Mouse (Mus musculus) left cerebral cortex, postnatal 10 days (tissue): ENCODE results near the gene Lrriq3. TPM values are rescaled to one million over a fixed set of nuclear protein-coding genes. Genes with fewer than 3 reads are reported as not detected.

Experiments
- DNase-seq, 2 experiments: peaks; one replicate each; pipeline ENCODE4 v3.0.0; 2021 to 2022; ENCODE audit warnings: low spot score in 2 of 2, mixed read lengths in 1 of 2; ENCODE audit errors: extremely low spot score in 1 of 2
- intact Hi-C: fragments of 180-260 bp; cut with DNase I; formaldehyde crosslinking; loops from one replicate; pipeline ENCODE4 v1.15.1; 2025
- total RNA-seq, 2 experiments: library from RNA; stranded (reverse); gene quantifications; 2 replicates each; pipeline ENCODE4 v1.2.3; 2021

Lrriq3 gene
- under 1 TPM; 0.36 to 0.49 TPM for total RNA-seq

DNA sequence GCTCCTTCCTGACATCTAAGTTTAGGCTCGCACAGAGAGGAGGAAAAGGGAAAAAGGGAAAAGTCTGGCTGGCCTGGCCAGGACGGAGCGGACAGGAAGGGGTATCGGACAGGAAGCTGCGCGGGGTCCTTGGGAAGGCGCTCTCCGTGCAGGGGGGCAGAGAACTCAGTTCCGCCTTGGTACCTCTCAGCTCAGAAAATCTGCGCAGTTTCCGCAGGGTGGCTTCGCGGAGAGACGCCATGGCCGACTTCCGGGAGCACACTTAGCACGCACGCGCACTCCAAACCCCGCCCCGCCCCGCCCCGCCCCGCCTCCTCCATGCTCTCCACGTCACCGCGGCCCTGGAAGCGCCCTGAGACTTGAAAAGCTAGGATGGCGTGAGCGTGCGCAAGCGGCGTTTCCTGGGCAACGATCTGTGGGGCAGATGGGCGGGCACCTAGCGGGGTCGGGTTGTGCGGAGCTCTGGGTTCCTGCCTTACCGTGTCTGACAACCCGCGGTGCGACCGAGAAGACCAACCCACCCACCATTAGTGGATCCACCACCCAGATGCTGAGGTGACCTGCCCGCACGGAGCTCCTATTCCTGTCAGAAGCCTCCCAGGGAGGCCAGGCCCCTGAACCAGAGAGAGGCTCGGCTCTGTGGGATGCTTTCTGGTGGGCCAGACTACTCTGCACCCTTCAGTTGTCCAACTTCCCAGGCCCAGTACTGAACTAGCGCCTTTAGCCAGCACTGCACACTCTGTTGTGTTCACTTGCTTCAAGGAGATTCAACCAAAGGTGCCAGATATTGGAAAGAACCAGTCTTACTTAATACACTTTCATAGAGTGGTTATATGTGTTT lies at the start of gene Lrriq3, which contains the start of gene Fpgt:
Gene Lrriq3 (plus strand): TSS at position 319 of the 841 bp plus-strand sequence.
Gene Fpgt (minus strand): TSS at position 288 of the 841 bp plus-strand sequence.
- peak; percentile 92 to 96 for DNase-seq
- intact Hi-C loops, result loop anchor here (10.0 kb wide), 2 partner anchors 279 to 439 kb away; no protein-coding TSS in a partner anchor

DNA sequence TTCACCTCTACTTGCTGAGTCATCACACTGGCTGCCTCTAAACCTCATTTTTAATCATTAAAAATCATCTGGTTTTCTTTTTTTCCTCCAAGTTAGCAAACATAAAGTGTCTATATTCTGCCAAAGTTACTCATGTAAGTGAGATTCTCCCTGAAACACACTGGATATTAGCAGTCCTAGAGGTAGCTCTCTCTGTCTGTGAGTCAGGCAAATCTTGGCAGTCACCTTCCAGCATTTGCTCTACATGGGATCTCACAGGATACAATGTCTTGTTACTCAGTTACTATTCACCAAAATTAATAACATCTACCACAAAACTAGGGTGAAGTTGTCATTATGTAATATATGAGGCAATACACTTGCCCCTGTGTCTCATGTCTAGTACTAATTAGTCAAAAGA lies 41.2 kb upstream of the Lrriq3 start:
- no peak for DNase-seq

DNA sequence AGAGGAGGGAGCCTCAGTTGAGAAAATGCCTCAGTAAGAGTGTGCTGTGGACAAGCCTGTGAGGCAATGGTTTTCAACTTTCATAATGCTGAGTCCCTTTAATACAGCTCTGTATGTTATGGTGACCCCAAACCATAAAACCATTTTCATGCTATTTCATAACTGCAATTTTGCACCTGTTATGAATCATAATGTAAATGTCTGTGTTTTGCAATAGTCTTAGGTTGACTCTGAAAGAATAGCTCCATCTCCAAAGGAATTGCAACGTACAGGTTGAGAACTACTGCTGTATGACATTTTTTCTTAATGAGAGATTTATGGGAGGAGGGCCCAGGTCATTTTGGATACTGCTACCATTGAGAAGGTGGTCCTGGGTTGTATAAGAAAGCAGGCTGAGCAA lies 40.0 kb upstream of the Lrriq3 start:
- intact Hi-C loops, result no loop called here
- DNase-seq, result no peak

More for the DNA sequence above, 41.2 kb upstream of the Lrriq3 start:
- intact Hi-C loops, result no loop called here

DNA sequence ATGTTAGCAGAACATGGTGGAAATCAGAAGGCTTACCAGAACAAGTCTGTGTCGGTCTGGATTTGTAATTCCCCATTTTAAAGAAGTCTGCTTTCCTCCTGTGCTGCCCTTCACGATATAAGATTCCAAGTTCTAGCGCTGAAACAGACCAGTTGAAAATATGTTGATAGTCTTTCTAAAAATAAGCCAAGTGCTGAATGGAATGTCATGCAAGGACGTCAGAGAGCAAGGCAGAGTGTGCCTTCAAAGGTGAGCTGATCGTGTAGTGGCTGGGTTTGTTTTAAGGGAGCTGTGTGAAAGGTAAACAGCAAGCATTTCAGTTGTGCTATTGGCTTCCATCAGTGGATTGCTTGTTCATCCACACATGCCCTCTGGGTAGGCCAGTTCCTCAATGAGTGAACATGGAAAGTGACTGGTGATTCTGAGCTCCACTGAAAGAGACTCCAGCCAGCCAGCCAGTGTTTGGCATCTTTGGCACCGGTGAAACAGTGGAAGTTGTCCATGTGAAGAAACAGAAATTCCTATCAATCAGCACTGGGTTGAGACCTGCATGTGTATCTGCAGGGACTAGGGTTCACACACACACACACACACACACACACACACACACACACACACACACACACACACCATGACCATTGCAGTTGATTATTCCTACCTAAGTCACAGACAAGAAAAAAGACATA lies 37.9 kb upstream of the Lrriq3 start, which contains the start of gene Tnni3k:
Gene Tnni3k (minus strand): TSS at position 177 of the 686 bp plus-strand sequence.
- intact Hi-C loops, result no loop called here
- DNase-seq, result no peak

DNA sequence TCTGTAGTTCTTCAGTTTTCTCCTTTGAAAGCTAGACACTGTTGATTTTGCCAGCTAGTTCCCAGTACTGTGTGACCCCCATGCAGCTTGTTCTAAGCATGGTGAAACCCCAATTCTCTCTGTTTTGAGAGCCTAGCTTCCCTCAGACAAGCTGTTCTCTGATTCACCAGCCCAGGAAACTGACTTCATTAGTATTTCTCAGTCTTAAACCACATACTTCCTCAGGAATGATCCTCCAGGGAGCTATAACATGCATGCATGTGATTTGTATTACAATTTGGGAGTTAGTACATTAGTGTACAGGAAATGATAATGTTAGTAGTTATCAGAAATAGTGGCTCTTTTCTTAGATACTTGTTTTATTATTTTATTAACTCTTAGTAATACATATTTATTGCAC lies 36.6 kb upstream of the Lrriq3 start:
- no peak for DNase-seq
- intact Hi-C loops, result no loop called here

DNA sequence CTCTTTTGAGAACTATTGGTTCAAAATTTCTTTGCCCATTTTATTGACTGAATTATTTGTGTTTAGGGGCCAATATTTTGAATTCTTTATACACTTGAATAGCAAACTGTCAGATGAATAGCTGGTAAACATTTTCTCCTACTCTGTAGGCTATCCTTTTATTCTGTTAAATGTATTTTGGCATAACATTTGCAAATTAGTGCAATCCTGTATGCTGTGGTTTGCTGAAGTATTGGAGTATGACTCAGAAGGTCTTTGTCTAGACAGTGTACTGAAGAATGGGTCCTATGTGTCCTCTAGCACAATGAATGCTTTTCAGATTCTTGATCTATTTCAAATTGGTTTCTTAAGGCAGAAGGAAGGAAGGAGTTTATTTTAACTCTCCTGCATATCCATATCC lies 35.7 kb upstream of the Lrriq3 start:
- intact Hi-C loops, result no loop called here
- no peak for DNase-seq

DNA sequence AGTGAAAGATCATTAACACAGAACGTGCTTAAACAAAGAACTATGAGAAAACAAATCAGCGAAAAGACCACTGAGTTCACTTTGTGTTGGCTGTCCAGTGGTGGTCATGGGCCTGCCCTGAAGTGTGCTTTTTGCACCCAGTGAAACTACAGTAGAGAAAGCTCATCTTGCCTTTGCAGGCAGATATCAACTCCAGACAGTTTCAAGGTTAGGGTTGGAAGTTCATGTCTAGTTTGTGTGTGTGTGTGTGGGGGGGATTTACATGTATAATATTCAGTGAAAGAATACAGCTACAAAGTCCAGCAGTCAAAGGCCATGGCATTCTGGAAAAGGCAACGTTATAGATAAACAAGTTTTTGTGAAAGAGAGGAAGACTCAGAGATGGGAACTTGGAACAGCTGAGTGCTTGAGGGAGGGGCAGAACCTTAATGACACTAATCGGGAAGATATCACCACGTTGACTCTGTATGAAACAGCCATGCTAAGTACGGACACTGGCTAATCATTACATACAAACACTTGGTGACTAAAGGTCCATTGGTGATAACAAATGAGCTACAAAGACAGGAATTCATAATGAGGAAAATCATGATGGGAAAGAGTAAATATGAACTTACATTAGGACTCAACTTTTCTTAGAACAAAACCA lies 34.3 kb upstream of the Lrriq3 start:
- intact Hi-C loops, result no loop called here
- no peak for DNase-seq

DNA sequence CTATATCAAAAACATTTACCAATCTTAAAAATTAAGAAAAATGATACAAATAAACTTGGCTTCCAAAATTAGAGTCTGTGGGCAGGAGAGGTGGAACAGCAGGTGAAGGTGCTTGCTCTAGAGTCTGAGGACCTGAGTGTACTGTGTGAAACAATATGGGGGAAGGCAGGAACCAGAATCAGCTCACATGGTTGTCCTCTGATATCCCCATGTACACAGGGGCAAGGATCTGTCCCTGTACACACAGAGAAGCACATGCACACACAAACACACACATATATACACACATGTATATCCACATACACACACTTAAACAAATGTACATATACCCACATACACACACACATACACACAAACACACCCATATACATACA lies 33.8 kb upstream of the Lrriq3 start:
- intact Hi-C loops, result no loop called here
- no peak for DNase-seq

DNA sequence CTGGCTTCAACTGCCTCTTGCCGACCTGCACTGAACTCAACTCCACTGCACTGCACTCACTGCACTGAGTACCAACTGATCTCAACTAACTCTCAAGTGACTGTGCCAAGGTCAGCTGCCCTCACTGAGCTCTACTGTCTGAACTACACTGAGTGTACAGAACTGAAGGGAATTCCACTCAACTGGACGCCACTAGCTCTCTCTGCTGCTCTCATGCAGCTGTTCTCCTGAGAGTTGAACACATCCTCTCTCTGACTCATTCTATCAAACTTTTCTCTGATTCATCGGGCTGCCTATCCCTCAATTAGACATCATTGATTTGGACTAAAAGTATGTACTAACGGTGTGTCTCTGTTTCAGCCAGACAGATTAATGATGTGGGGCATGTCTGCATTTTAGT lies 15.3 kb upstream of the Lrriq3 start:
- intact Hi-C loops, result no loop called here
- DNase-seq, result no peak

DNA sequence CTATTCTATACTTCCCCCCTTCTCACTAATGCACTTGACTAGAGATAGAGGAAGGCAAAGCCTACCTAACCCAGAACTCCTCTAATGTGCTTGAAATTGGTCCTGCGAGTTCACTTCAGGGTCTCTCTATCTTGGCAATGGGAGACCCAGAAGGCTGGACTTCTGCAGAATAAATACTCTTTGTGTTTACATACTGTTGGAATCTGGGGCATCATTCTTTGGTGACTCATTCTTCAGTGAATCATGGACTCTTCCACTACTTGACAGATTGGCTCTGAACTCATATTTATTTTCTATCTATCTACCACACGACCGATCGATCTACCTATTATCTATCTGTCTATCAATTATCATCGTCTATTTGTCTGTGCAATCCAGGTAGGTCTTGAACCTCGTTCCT lies 1.2 kb upstream of the Lrriq3 start:
- intact Hi-C loops, result loop anchor here (10.0 kb wide), 2 partner anchors 277 to 437 kb away; no protein-coding TSS in a partner anchor
- DNase-seq, result no peak

DNA sequence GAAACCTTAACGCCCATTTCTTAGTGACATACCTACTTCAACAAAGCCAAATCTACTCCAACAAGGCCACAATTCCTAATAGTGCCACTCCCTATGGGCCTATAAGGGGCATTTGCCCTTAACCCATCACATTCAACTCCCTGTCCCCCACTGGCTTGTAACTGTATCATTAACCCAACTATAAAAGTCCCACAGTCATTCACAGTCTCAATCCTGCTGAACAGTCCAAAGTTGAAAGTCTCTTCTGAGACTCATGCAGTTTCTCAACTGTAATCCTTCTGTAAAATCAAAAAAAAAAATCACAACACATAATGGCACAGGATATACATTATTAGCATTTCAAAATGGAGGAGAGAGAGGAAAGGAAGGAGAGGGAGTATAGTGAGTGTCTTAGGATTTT lies 6.0 kb downstream of the Lrriq3 start:
- no peak for DNase-seq
- intact Hi-C loops, result loop anchor here (10.0 kb wide), 2 partner anchors 284 to 444 kb away; no protein-coding TSS in a partner anchor

DNA sequence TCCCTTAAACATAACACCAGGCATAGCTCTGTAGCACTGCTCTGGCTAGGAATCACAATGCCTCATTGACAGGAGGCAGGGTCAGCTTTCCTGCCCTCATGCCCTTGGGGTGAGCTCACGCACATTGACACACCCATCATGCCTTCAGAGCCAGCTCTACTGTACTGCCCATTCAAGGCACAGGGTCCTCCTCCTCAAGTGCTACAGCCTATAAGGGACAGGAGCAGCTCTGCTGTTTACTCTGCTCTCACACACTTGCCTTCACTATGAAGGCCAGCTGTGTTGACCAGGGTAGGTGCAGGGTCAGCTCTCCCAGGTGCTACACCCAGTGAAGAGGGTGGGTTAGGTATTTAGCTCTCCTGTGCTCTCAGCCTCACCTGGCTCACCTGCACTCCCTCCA lies 12.7 kb downstream of the Lrriq3 start:
- intact Hi-C loops, result no loop called here

DNA sequence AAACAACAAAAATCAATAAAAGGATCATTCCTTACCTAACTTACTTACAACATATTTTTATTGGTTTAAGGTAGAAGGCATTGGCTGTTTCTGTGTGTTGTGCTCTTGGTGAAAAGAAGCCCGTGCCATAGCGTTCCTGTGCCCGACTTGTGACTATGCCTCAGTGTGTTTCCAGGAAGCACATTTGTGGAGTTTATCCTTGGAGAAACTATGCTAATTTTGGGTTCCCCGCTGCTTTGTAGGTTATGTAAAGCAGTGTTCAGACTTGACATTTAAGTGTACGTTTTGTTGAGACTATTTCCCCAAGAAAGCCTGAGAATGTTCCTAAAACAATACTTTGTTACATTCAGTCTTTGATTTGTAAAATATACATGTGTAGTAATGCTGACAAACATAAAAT lies 44.5 kb downstream of the Lrriq3 start:
- intact Hi-C loops, result no loop called here
- no peak for DNase-seq

More for the DNA sequence above, 12.7 kb downstream of the Lrriq3 start:
- no peak for DNase-seq

DNA sequence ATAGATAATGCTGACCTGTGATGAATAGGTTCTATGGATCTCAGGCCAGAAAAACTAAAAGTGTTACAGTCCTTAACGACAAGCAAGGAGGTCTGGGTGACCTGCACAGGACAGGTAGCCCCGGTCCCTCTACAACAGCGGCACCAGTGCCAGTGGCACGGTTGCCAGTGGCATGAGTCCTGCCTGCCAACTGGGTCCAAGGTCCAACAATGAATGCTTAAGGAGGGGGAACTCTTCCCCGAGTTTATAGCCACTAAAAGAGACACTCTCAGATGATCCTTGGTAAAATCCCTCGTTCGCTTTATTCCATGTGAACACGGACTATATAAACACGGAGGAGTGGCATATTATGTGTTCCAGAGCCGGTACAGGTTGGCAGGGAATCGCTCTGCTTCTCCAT lies 47.8 kb downstream of the Lrriq3 start:
- intact Hi-C loops, result no loop called here
- no peak for DNase-seq

DNA sequence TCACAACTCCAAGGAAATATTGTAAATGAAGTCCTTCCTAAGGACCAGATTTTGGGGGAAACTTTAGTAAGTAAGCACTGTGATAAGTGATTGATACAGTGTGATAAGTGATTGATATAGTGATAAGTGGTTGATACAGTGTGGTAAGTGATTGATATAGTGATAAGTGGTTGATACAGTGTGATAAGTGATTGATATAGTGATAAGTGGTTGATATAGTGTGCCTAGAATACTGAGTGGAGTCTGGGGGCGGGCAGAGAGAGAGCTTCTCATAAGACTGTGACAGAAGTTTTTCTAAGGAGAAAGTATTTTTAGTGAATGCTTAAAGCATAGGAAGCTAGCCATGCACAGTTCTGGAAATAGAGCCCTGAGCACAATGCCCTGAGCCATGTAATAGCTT lies 51.1 kb downstream of the Lrriq3 start:
- DNase-seq, result no peak
- intact Hi-C loops, result no loop called here

DNA sequence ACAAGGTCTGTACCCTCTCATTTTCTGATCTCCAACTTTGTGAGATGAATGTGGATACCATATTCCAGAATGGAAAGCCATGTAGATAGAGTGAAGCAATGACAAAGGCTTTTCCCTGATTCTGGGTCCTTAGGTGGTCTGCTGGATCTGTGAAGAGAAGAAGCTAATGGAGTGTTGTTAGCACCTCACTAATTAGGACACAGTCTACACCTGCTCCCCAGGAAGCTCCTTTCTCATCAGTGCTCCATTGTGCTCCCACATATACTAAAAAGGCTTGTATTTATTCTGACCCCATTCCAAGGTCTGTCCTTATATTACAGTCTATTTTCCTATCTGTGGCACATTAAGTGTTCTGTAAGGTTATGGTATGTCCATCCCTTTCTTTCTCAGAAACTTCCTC lies 68.6 kb downstream of the Lrriq3 start:
- intact Hi-C loops, result no loop called here
- no peak for DNase-seq

DNA sequence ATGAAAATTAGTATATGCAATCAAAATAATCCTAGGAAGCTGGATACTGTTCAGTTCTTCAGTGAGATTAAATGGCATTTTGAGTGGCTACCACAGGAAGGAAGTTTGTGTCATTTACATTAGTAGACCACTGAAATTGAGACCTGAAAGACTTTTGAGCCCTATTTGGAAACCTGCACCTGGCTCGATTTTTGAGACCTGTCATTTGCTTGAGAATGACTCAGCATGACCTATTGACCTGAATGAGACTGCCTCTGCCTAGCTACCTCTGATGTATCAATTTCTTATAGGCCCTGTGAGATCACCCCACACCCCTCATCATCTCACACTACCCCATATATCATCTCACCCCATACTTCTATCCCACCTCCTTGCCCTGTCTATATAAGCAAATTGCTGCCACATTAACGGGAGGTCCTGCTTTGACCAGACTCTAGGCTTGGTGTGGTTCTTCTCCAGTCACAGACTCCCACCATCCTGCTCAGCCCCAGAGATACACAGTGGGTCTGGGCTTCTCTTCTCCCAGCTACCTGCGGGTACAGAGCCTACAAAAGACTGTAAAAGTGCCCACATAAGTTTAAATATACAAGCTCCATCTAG lies 87.2 kb downstream of the Lrriq3 start:
- DNase-seq, result no peak
- intact Hi-C loops, result no loop called here

DNA sequence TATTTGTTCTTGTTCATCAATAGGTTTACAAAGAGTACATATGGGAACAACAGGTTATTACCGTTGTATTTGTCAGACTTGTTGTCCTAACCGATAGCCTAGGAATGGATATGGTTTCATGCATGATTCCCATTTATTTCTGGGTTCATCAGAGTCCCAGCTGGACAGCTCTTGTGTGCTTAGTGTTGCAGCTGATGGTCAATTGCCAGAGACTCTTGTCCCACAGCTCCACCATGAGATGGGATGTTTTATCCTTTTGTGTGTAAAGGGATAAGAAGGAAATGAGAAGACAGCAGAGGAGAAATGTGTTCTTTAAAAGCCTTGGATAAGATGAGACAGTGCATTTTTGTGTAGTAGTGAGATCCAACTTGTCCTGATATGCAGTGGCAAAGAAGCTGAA lies 93.2 kb downstream of the Lrriq3 start:
- intact Hi-C loops, result no loop called here
- DNase-seq, result no peak

DNA sequence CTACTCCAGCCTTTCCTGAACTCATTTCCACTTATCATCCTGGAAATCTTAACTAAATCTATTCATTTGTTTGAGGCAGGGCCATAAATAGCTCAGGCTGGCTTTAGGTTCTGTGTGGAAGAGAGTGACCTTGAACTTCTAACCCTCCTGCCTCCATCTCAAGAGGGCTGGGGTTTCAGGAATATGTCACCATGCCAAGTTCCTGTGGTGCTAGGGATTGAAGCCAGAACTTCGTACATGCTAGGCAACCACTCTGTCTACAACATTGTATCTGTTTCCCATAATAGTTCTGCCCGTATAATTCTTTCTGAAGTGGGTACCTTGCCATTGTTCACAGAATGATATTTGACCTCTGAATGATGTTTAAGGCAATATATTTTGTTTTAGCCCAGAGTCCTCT lies 95.6 kb downstream of the Lrriq3 start:
- intact Hi-C loops, result no loop called here
- DNase-seq, result no peak
